Mouse (Mus musculus) stomach, embryonic 16.5 days (tissue): ENCODE results near the gene Spata5. TPM values are rescaled to one million over a fixed set of nuclear protein-coding genes. Genes with fewer than 3 reads are reported as not detected.
A peak's percentile ranks its signal among the peaks of the same experiment; 100 is the strongest.

ENCODE experiments used
- ATAC-seq: fragments of 200-750 bp; cut with Nextera tagmentation; 2 replicates; pipeline ENCODE4 v1.8.0; 2017; ENCODE audit warnings: moderate number of reproducible peaks, moderate TSS enrichment; ENCODE audit not compliant: insufficient read depth, low FRiP score
- H3K27ac ChIP-seq: fragments of 300-500 bp; sonication (generic); 2 replicates; pipeline ENCODE4 v1.5.1; 2014; ENCODE audit warnings: low read length
- H3K27me3 ChIP-seq: fragments of 300-500 bp; sonication (generic); 2 replicates; pipeline ENCODE4 v1.6.1; 2014; ENCODE audit warnings: low read length, control low read depth, mixed read lengths; ENCODE audit not compliant: control insufficient read depth, insufficient read depth
- H3K36me3 ChIP-seq: fragments of 300-500 bp; sonication (generic); 2 replicates; pipeline ENCODE4 v1.6.1; 2014; ENCODE audit warnings: low read length; ENCODE audit not compliant: control insufficient read depth, insufficient read depth
- H3K4me1 ChIP-seq: fragments of 300-500 bp; sonication (generic); 2 replicates; pipeline ENCODE4 v1.6.1; 2014; ENCODE audit warnings: low read length, control low read depth, mixed read lengths; ENCODE audit not compliant: control insufficient read depth, insufficient read depth
- H3K4me2 ChIP-seq: fragments of 300-500 bp; sonication (generic); 2 replicates; pipeline ENCODE4 v1.6.1; 2014; ENCODE audit warnings: low read depth, low read length, mixed read lengths
- H3K4me3 ChIP-seq: fragments of 300-500 bp; sonication (generic); replicated peaks from 2 replicates; pipeline ENCODE4 v1.5.1; 2014; ENCODE audit warnings: mild to moderate bottlenecking, low read length
- H3K9ac ChIP-seq: fragments of 300-500 bp; sonication (generic); 2 replicates; pipeline ENCODE4 v1.6.1; 2014; ENCODE audit warnings: low read length
- H3K9me3 ChIP-seq: fragments of 300-500 bp; sonication (generic); replicated peaks from 2 replicates; pipeline ENCODE4 v1.6.1; 2016; ENCODE audit warnings: low read length, control low read depth; ENCODE audit not compliant: control insufficient read depth
- WGBS: fragments of 180-500 bp; shearing (Covaris S2); extraction: QIAGEN DNeasy Blood & Tissue Kit; methylation state at CpG from one replicate; pipeline ENCODE4 v1.1.7; 2014; 5-methylcytosine and 5-hydroxymethylcytosine counted together
- polyA plus RNA-seq: library from polyadenylated mRNA; unstranded; fragments of >200 nt; fragmentation: Nextera tagmentation; extraction: Ambion mirVana; gene quantifications from 2 replicates; pipeline ENCODE4 v1.2.1, GENCODE M21; 2015

The Spata5 gene
- polyA plus RNA-seq, 1 experiment from 2014 or later = 28.0 TPM

DNA sequence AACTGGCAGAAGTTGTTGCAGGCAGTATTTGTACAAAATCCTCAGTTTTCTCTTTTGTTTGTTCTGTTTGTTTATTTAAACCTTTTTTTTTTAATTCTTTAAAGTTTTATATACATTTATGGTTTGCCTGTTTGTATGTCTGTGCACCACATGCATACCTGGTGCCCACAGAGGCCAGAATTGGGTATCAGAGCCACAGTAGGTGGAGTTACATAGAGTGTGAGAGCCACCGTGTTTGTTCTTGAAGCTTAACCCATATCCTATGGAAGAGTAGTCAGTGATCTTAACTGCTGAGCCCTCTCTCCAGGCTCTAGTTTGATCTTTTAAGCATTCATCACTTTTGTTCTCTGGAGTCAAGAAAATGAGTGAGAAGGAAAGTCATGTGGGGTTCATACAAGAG lies 130.9 kb downstream of the Spata5 start:
- no peaks in the 10 kb centered on the region for H3K9me3 ChIP-seq

DNA sequence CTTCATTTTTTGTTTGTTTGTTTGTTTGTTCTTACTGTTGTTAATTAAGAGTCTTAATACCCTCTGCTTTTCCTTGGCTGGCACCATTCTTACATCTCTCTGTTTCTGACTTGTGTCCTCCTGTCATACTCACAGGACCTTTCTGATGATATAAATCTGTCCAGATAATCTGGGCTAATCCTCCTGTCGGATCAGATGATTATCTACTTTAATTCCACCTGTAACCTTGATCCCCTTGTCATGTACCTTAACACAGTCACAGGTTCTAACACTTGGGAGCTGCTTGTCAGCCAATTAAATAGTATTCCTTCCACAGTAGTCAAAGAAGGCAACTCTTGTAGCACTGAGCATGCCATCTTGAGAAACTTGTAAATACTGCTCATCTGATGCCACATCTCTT lies 131.8 kb downstream of the Spata5 start:
- Histone ChIP-seq H3K27me3 (no peaks in the 10 kb centered on the region), H3K9me3 (no peaks in the 10 kb centered on the region), H3K9ac (no peak overlapping the region), H3K27ac (no peak overlapping the region), H3K36me3 (no peaks in the 10 kb centered on the region), H3K4me2 (no peak overlapping the region), H3K4me1 (peaks cover 7% of the 10 kb centered on the region), H3K4me3 (no peak overlapping the region)
- 68% methylated on average over 1 of the region's 1 CpGs for WGBS
- no peak for ATAC-seq

More for the DNA sequence above, 130.9 kb downstream of the Spata5 start:
- no peak overlapping the region for H3K27ac ChIP-seq
- no peak overlapping the region for H3K9ac ChIP-seq
- H3K36me3 ChIP-seq = no peaks in the 10 kb centered on the region
- ATAC-seq = no peak
- no peak overlapping the region for H3K4me2 ChIP-seq
- no peaks in the 10 kb centered on the region for H3K27me3 ChIP-seq
- no peak overlapping the region for H3K4me3 ChIP-seq
- no peaks in the 10 kb centered on the region for H3K4me1 ChIP-seq
- WGBS = 45% methylated on average over 1 of the region's 1 CpGs

DNA sequence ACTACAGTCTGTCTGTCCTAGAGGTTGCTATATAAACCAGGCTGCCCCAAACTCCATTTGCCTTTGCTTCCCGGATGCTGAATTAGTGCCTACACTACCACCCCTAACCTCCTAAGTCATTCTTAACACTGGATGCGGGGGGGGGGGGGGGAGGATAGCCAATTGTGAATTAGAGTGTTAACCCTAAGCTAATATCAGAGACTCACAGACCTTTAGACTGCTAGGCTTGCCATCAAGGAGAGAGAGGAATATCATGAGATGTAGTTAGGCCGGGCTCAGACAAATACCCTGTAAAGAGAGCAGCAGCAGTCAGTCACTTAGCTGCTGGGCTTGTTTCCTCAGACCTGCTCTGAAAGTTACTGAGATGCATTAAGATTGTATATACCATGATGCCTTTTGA lies 132.5 kb downstream of the Spata5 start:
- no peaks in the 10 kb centered on the region for H3K9me3 ChIP-seq

DNA sequence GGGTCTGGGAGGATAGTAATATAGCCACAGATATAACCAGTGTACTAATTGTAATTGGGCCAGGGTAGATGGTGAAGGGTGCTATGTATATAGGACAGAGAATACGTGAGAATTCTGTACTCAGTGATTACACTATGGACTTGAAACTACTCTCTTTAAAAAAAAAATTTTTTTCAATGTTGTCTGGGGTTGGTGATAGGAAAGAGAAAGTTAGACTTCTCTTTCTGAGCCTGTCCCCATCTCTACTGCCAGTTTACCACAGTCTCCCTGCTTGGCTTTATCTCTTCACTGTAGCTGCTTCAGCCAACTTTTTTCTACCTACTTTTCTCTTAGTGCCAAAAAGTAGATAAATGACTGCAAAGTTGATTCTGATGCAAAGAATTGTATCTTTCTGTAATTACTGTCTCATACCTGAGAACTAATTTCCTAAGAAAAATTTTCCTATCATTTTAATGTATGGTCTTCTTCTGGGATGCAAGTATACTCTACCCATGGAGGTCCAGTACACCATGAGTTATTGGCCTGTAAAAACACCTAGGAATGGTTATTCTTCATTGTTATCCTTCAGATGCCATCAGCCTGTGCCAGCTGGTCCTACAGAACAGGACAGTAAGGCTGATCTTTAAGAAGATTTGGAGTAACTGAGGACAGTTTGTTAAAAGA lies 133.8 kb downstream of the Spata5 start:
- no peak for ATAC-seq
- Histone ChIP-seq H3K4me3 (no peak overlapping the region), H3K9me3 (no peaks in the 10 kb centered on the region), H3K27me3 (no peaks in the 10 kb centered on the region), H3K4me2 (no peak overlapping the region), H3K9ac (no peak overlapping the region), H3K27ac (no peak overlapping the region), H3K36me3 (no peaks in the 10 kb centered on the region), H3K4me1 (peaks cover 17% of the 10 kb centered on the region)
- WGBS = 86% methylated on average over 1 of the region's 1 CpGs

More for the DNA sequence above, 132.5 kb downstream of the Spata5 start:
- Histone ChIP-seq H3K27me3 (no peaks in the 10 kb centered on the region), H3K4me3 (no peak overlapping the region), H3K36me3 (no peaks in the 10 kb centered on the region), H3K9ac (no peak overlapping the region), H3K4me2 (no peak overlapping the region), H3K27ac (no peak overlapping the region), H3K4me1 (peaks cover 11% of the 10 kb centered on the region)
- 70% methylated on average over 3 of the region's 3 CpGs for WGBS
- ATAC-seq = no peak

DNA sequence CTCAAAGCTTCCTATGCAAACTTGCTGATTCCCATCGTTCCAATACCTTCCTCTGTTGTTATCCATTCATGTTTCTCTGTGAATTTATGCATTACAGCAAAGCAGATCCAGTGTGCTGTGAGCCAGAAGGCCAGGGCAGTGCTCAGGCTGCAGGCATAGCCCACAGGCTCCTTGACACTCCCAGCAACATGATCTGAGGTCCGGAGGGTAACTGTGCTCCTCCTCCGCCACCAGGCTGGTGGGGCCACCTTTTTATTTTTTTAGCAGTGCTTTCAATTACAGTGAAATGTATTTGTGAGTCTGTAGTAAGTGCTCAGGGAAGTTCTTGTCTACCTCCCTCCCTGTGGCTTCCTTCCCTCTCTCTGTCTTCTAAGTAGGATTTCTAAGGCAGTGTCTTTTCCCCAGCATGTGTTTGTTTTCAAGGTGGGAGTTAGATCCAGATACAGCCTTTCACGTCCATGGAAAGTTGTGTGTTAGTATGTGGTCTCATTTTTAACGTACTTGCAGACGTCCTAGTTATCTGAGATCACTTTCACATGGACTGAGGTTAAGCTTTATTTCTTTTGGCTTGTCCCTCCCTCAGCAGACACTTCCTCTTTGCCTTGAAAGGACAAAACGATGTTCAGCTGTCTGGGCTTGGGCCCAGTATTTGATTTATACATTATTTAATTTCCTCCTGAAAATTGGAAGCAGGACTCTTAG lies 136.9 kb downstream of the Spata5 start:
- no peak overlapping the region for H3K4me3 ChIP-seq
- H3K27me3 ChIP-seq = no peaks in the 10 kb centered on the region
- H3K9ac ChIP-seq = peak overlapping the region; percentile 26; the same call in 1 of the 2 replicates
- peaks cover 19% of the 10 kb centered on the region for H3K4me1 ChIP-seq
- peak; percentile 65; the same call in 1 of the 2 replicates for ATAC-seq
- 22% methylated on average over 7 of the region's 7 CpGs for WGBS
- H3K27ac ChIP-seq = peak overlapping the region; percentile 92
- H3K9me3 ChIP-seq = no peaks in the 10 kb centered on the region
- peak overlapping the region; percentile 27 for H3K4me2 ChIP-seq
- no peaks in the 10 kb centered on the region for H3K36me3 ChIP-seq

DNA sequence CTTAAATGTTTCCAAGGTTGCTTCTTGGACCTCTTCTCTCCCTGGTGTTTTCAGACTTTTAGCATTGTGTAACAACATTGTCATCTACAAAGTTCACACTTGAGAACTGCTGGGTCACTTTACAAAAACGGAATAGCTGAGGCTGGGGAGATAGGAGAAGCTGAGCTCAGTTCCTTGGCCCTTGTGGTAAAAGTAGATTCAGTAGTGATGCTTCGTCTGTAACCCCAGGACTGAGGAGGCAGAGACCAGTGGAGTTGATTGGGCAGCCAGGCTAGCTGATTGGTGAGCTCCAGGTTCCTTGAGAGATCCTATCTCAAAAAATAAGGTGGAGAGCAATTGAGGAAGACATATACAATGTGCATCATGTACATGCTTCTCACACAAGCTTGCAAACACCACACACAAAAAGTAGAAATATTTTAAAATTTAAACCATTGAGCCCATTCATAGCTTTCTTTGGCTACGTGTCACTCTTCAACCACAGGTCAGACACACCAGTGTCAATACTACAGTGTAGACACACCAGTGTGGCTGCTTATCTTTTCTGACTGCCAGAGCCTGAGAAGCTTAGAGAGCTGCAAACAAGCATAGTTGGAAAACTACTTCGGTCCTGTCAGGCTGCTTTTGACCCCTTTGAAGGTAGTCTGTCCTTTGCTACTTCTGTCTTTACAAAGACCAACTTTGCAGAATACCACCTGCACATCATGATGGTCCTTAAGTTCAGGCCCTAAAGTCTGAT lies 138.2 kb downstream of the Spata5 start:
- Histone ChIP-seq H3K4me1 (peaks cover 19% of the 10 kb centered on the region), H3K9ac (no peak overlapping the region), H3K9me3 (no peaks in the 10 kb centered on the region), H3K4me2 (no peak overlapping the region), H3K36me3 (no peaks in the 10 kb centered on the region), H3K4me3 (no peak overlapping the region), H3K27me3 (no peaks in the 10 kb centered on the region), H3K27ac (peak overlapping the region; percentile 42)
- ATAC-seq = peak; percentile 83
- 73% methylated on average over 4 of the region's 4 CpGs for WGBS

DNA sequence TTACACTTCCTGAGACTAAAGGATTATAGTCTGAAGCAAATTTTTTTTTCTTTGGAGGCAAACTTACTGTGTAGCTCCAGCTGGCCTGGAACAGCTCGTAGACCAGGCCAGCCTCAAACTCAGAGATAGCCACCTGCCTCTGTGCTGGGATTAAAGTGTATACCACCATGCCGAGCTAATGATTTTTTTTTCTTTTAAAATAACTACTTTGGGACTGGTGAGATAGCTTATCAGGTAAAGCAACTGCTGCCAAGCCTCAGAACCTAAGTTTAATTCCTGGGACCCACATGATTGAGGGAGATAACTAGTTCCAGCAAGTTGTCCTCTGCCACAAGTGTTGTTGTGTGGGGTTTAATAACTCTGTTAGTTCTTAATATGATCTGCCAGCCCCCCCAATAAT lies 139.6 kb downstream of the Spata5 start:
- Histone ChIP-seq H3K27me3 (no peaks in the 10 kb centered on the region), H3K4me2 (no peak overlapping the region), H3K9ac (no peak overlapping the region), H3K4me1 (peaks cover 19% of the 10 kb centered on the region), H3K9me3 (no peaks in the 10 kb centered on the region), H3K27ac (no peak overlapping the region), H3K36me3 (no peaks in the 10 kb centered on the region), H3K4me3 (no peak overlapping the region)
- ATAC-seq = 0 out of 2 replicates have a peak, but pooled peaks have one; percentile 44
- 62% methylated on average over 2 of the region's 2 CpGs for WGBS

DNA sequence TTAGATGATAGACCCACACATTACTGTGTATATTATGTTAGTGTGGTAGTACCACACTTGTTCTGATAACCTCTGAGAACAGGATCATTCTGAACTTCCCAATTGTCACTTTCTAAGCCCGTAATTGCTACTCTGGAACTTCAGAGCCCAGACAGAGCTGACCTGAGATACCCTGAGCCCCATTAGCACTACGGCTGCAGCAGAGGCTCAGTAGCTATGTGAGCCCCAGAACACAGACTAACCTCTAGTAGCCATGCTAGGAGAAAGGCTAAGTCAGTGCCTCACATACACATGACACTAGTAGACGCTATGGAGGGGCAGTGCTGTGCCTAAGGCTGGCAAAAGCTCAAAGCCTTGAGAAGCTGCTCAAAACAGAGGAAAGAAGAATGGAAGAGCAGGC lies 141.8 kb downstream of the Spata5 start:
- H3K27me3 ChIP-seq = no peaks in the 10 kb centered on the region
- no peak overlapping the region for H3K4me2 ChIP-seq
- peaks cover 13% of the 10 kb centered on the region for H3K4me1 ChIP-seq
- H3K36me3 ChIP-seq = no peaks in the 10 kb centered on the region
- 85% methylated on average over 3 of the region's 3 CpGs for WGBS
- no peak overlapping the region for H3K27ac ChIP-seq
- H3K9me3 ChIP-seq = no peaks in the 10 kb centered on the region
- no peak for ATAC-seq
- no peak overlapping the region for H3K9ac ChIP-seq
- H3K4me3 ChIP-seq = no peak overlapping the region

DNA sequence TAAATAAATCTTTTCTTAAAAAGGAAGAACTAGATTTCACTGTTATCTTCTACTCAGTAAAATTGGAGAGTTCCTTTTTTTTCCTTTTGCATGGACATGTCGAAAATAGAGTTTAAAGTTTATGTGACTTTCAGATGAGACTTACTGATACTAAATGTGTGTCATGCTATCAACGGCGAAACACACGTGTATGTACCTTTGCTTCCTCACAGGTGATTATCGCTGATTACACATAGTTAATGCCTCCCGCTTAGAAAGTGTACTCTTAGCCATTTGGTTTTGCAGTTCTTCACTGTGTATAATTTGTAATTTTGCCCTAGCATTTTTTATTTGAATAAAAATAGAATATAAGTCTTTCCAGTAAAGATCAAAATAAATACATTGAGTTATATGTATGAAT lies 146.4 kb downstream of the Spata5 start:
- H3K9ac ChIP-seq = no peak overlapping the region
- no peak overlapping the region for H3K27ac ChIP-seq
- H3K9me3 ChIP-seq = no peaks in the 10 kb centered on the region
- H3K4me2 ChIP-seq = no peak overlapping the region
- WGBS = 85% methylated on average over 6 of the region's 6 CpGs
- no peaks in the 10 kb centered on the region for H3K27me3 ChIP-seq
- no peak for ATAC-seq
- H3K4me1 ChIP-seq = 0 out of 2 replicates have a peak, but pooled peaks cover 4% of the 10 kb centered on the region
- H3K4me3 ChIP-seq = no peak overlapping the region
- no peaks in the 10 kb centered on the region for H3K36me3 ChIP-seq
